Mouse (Mus musculus) frontal cortex, adult (tissue): ENCODE measurements at regions not wholly inside any gene's neighbourhood (a gene's known extent, or its start where the extent isn't known, plus 50 kb on each side); places are given as distances from the start of the nearest gene placed in this dataset.
A peak's percentile ranks its signal among the peaks of the same experiment; 100 is the strongest.

Experiments used
- ATAC-seq: cut with Nextera tagmentation; 2 replicates; pipeline ENCODE4 v1.9.2; 2017; ENCODE audit warnings: mild to moderate bottlenecking, moderate library complexity, mixed read lengths; ENCODE audit not compliant: low TSS enrichment

DNA sequence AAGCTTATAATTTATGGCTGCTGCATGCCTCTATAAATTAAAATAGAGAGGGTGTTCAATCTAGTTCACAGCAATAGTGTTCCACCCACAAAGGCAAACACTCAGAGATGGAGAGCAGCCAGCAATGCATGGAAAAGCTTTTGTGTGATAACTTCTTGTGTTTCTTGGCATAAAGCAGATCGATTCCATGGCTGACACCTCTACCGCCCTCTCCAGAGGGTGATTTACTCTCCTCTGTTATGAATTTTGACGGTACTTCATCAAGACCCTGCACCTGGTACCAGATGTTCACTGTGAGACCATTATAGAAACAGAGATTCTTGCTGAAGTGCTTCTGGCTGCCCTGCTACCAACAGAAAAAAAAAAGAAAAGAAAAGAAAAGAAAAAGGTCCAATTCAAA is 54.1 kb upstream of the Btc start:
- peak; percentile 41; the same call in 1 of the 2 replicates for ATAC-seq

DNA sequence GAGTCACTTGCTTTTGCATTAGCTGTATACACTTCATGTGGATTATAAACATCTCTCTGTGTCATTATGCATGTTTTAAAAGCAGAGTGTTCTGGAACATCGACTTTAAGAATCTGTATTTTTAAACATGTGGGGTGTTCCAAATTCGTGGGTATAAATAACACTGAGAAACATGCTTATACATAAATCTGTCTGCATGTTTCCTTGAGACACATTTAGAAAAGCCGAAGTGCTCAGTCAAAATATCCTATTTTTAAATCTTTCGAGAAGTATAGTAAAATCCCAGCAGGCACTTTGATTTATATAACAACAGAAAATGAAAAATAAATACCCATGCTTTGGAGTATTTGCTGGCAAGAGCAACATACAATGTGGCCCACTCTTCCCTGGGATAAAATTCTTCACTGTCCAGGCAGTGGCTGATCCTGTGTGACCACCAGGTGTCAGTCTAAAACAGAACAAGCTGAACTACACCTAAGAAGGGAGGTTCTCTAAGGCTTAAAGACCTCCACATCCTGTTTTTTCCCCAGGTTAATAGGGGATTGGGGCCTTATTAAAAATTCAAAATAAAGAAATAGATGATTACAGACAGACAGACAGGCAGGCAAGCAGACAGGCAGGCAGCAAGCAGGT is 52.4 kb upstream of the Parm1 start:
- peak; percentile 94 for ATAC-seq
